9 mouse cellular contexts compared by ENCODE assay signal in the genomic region with DNA sequence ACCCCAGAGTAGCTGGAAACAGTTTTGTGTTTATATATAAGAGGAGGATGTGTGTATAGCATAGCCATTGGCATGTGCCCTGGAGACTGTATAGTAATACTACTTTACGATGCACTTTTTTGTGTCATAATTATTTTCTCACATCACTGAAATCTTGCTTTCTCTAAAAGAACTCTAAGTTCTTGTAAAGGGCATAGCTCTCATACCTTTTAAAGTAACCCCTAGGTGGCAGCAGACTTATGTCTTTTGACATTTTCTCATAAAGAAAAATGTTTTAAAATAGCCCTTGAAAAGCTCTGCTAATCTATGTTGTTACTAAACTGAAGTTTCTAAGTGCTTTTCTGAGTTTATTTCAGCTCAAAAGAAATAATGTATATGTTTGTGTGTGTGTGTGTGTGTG. TPM values are rescaled to one million over a fixed set of nuclear protein-coding genes. Genes with fewer than 3 reads are reported as not detected.
A peak's percentile ranks its signal among the peaks of the same experiment; 100 is the strongest.
DNase-seq lines count a peak whose midpoint lies in the region; ATAC-seq and TF ChIP-seq lines count a peak whose summit lies in the region.
"Had no signal": no experiment of that assay in that cellular context is flagged by ENCODE, and none has a peak within 500 bp of the region (broad histone marks: within the 10 kb centered on the region; RNA-seq: fewer than 3 reads in every experiment).

No protein-coding gene starts in this region.

- WGBS in limb, embryonic 14.5 days = 71% methylated on average over 1 of the region's 1 CpGs
- 88% methylated on average over 1 of the region's 1 CpGs for WGBS in limb, embryonic 10.5 days
- 92% methylated on average over 1 of the region's 1 CpGs for WGBS in heart, embryonic 11.5 days (ENCODE audit: insufficient replicate concordance)

- no peak for ATAC-seq in limb, embryonic 14.5 days (ENCODE audit: low FRiP score, low read depth)
- no peak for ATAC-seq in heart, embryonic 11.5 days (replicated peaks; ENCODE audit: insufficient number of reproducible peaks, low FRiP score, low TSS enrichment)
- ATAC-seq: midbrain, embryonic 13.5 days had no signal

- no peak overlapping the region for H3K4me3 ChIP-seq in limb, embryonic 14.5 days (replicated peaks; ENCODE audit: low read length)
- H3K4me3 ChIP-seq in limb, embryonic 10.5 days = no peak overlapping the region
- H3K4me3 ChIP-seq in heart, embryonic 11.5 days (ENCODE audit: low read depth, low read length) = no peak overlapping the region
- H3K4me3 ChIP-seq: midbrain, embryonic 13.5 days had no signal

- no peak overlapping the region for H3K9ac ChIP-seq in limb, embryonic 14.5 days (ENCODE audit: low read depth, low read length, severe bottlenecking)
- H3K9ac ChIP-seq in heart, embryonic 11.5 days (ENCODE audit: low read depth, low read length) = no peak overlapping the region
- H3K9ac ChIP-seq: midbrain, embryonic 13.5 days had no signal

- H3K4me2 ChIP-seq in limb, embryonic 14.5 days (replicated peaks; ENCODE audit: low read depth, low read length, severe bottlenecking) = no peak overlapping the region
- no peak overlapping the region for H3K4me2 ChIP-seq in heart, embryonic 11.5 days
- H3K4me2 ChIP-seq: midbrain, embryonic 13.5 days had no signal

- no peak overlapping the region for H3K27ac ChIP-seq in limb, embryonic 14.5 days (replicated peaks; ENCODE audit: low read depth, low read length)
- no peak overlapping the region for H3K27ac ChIP-seq in limb, embryonic 10.5 days
- no peak overlapping the region for H3K27ac ChIP-seq in heart, embryonic 11.5 days (ENCODE audit: low read depth, low read length)
- H3K27ac ChIP-seq: midbrain, embryonic 13.5 days had no signal

- H3K27me3 ChIP-seq in limb, embryonic 14.5 days (ENCODE audit: control insufficient read depth, insufficient read depth, low read length) = no peaks in the 10 kb centered on the region
- H3K27me3 ChIP-seq in limb, embryonic 10.5 days (ENCODE audit: low read depth, poor library complexity, severe bottlenecking) = no peaks in the 10 kb centered on the region
- H3K27me3 ChIP-seq in heart, embryonic 11.5 days (ENCODE audit: control insufficient read depth, insufficient read depth, low read length) = no peaks in the 10 kb centered on the region

- H3K9me3 ChIP-seq in limb, embryonic 14.5 days (ENCODE audit: control insufficient read depth, low read length) = no peaks in the 10 kb centered on the region
- no peaks in the 10 kb centered on the region for H3K9me3 ChIP-seq in limb, embryonic 10.5 days (replicated peaks)
- H3K9me3 ChIP-seq in heart, embryonic 11.5 days (replicated peaks; ENCODE audit: control insufficient read depth, low read length) = no peaks in the 10 kb centered on the region
- H3K9me3 ChIP-seq: midbrain, embryonic 13.5 days had no signal

- no peaks in the 10 kb centered on the region for H3K4me1 ChIP-seq in limb, embryonic 14.5 days (ENCODE audit: control insufficient read depth, insufficient read depth, low read length)
- H3K4me1 ChIP-seq in limb, embryonic 10.5 days = no peaks in the 10 kb centered on the region
- H3K4me1 ChIP-seq in heart, embryonic 11.5 days (ENCODE audit: control insufficient read depth, insufficient read depth, low read length) = no peaks in the 10 kb centered on the region
- H3K4me1 ChIP-seq: midbrain, embryonic 13.5 days had no signal

- TF ChIP-seq POLR2A in limb, embryonic 14.5 days (IDR thresholded peaks at IDR 0.05; ENCODE audit: borderline replicate concordance, extremely low read depth, insufficient read depth, insufficient read length) = no peak
- no peak for TF ChIP-seq POLR2A in brain, embryonic 14.5 days (IDR thresholded peaks at IDR 0.05; ENCODE audit: borderline replicate concordance, extremely low read depth, insufficient read depth, insufficient read length, poor library complexity, severe bottlenecking)

- peaks cover 84% of the 10 kb centered on the region for H3K36me3 ChIP-seq in limb, embryonic 14.5 days (ENCODE audit: control insufficient read depth, insufficient read depth, low read length)
- H3K36me3 ChIP-seq in limb, embryonic 10.5 days = peaks cover 88% of the 10 kb centered on the region
- H3K36me3 ChIP-seq in heart, embryonic 11.5 days (ENCODE audit: control insufficient read depth, insufficient read depth, low read length) = peaks cover 17% of the 10 kb centered on the region

- peak; percentile 14 to 40 for DNase-seq in cerebellum, postnatal 14 days
- no peak for DNase-seq in cerebellum, adult 18-20 months
- peak; percentile 95 for DNase-seq in limb, embryonic 14.5 days (ENCODE audit: low spot score)
- DNase-seq in limb, embryonic 10.5 days (ENCODE audit: low spot score) = no peak
- DNase-seq in brain, embryonic 14.5 days (ENCODE audit: low read depth) = peak; percentile 85
- DNase-seq in retina, embryonic 14.5 days (ENCODE audit: low spot score) = peak; percentile 84
- no peak for DNase-seq in thymus, postnatal 14 days

- 0 out of 2 replicates have a peak, but pooled peaks have one; percentile 8 for TF ChIP-seq CTCF in brain, embryonic 14.5 days (IDR thresholded peaks at IDR 0.05; ENCODE audit: borderline replicate concordance, extremely low read depth, insufficient read depth, insufficient read length)

RNA-seq across cellular contexts. Expression of gene Opa1, which starts 49.9 kb away (rescaled TPM):
- 23.2 and 24.6 TPM in 2 replicates for polyA plus RNA-seq in limb, embryonic 14.5 days (2012; rRNA removed)
- polyA plus RNA-seq in limb, embryonic 14.5 days (2014; fragmentation: Nextera tagmentation; extraction: Ambion mirVana) = 32.6 and 33.0 TPM in 2 replicates
- polyA plus RNA-seq in limb, embryonic 10.5 days (2016; fragmentation: Nextera tagmentation; extraction: Ambion mirVana) = 40.4 and 41.6 TPM in 2 replicates
- 30.8 and 41.2 TPM in 2 replicates for polyA plus RNA-seq in brain, embryonic 14.5 days (2012; rRNA removed)
- polyA plus RNA-seq in heart, embryonic 11.5 days (2014; fragmentation: Nextera tagmentation; extraction: Ambion mirVana) = 44.1 and 57.0 TPM in 2 replicates

Comparison
In these comparisons a context has a peak if more than half of its experiments do, and no peak if none do; other contexts are left out.
1. DNase-seq: peak in cerebellum, postnatal 14 days (2 of 2), limb, embryonic 14.5 days (single experiment), brain, embryonic 14.5 days (single experiment) and retina, embryonic 14.5 days (single experiment); none in cerebellum, adult 18-20 months (0 of 2), limb, embryonic 10.5 days (single experiment) and thymus, postnatal 14 days (single experiment).